Mouse (Mus musculus) lung, embryonic 15.5 days (tissue): ENCODE measurements around the gene Ppargc1a. TPM values are rescaled to one million over a fixed set of nuclear protein-coding genes. Genes with fewer than 3 reads are reported as not detected.
A peak's percentile ranks its signal among the peaks of the same experiment; 100 is the strongest.

ENCODE experiments used
- ATAC-seq: fragments of 200-750 bp; cut with Nextera tagmentation; 2 replicates; pipeline ENCODE4 v1.8.0; 2017; ENCODE audit warnings: moderate number of reproducible peaks, borderline replicate concordance; ENCODE audit not compliant: low FRiP score, low TSS enrichment; ENCODE audit errors: extremely low read depth
- H3K27ac ChIP-seq: fragments of 300-500 bp; sonication (generic); 2 replicates; pipeline ENCODE4 v1.5.1; 2015; ENCODE audit warnings: moderate library complexity, mild to moderate bottlenecking, inconsistent platforms
- H3K27me3 ChIP-seq: fragments of 300-500 bp; sonication (generic); 2 replicates; pipeline ENCODE4 v1.6.1; 2015; ENCODE audit warnings: inconsistent platforms
- H3K36me3 ChIP-seq: fragments of 300-500 bp; sonication (generic); 2 replicates; pipeline ENCODE4 v1.6.1; 2015; ENCODE audit warnings: inconsistent platforms
- H3K4me1 ChIP-seq: fragments of 300-500 bp; sonication (generic); 2 replicates; pipeline ENCODE4 v1.6.1; 2015; ENCODE audit warnings: inconsistent platforms
- H3K4me2 ChIP-seq: fragments of 300-500 bp; sonication (generic); 2 replicates; pipeline ENCODE4 v1.6.1; 2015; ENCODE audit warnings: inconsistent platforms, mild to moderate bottlenecking, moderate library complexity
- H3K4me3 ChIP-seq: fragments of 300-500 bp; sonication (generic); 2 replicates; pipeline ENCODE4 v1.5.1; 2015; ENCODE audit warnings: mild to moderate bottlenecking, inconsistent platforms
- H3K9ac ChIP-seq: fragments of 300-500 bp; sonication (generic); 2 replicates; pipeline ENCODE4 v1.6.1; 2015; ENCODE audit warnings: inconsistent platforms
- H3K9me3 ChIP-seq: fragments of 300-500 bp; sonication (generic); 2 replicates; pipeline ENCODE4 v1.6.1; 2016; ENCODE audit warnings: inconsistent platforms
- WGBS: fragments of 180-500 bp; shearing (Covaris S2); methylation state at CpG from one replicate; pipeline ENCODE4 v1.1.7; 2015; 5-methylcytosine and 5-hydroxymethylcytosine counted together
- polyA plus RNA-seq: library from polyadenylated mRNA; unstranded; fragments of >200 nt; fragmentation: Nextera tagmentation; extraction: Ambion mirVana; gene quantifications from 2 replicates; pipeline ENCODE4 v1.2.1, GENCODE M21; 2015

Ppargc1a gene
- polyA plus RNA-seq, 1 experiment from 2014 or later: 6.5 TPM

GRCm38 (mm10) chr5:51551852-51552482 is 15.6 kb downstream of the Ppargc1a start:
- H3K4me1 ChIP-seq: peaks cover 16% of the 10 kb centered on the region
- H3K4me3 ChIP-seq: peak overlapping the region; percentile 53
- H3K9me3 ChIP-seq: no peaks in the 10 kb centered on the region
- H3K27me3 ChIP-seq: no peaks in the 10 kb centered on the region
- peak overlapping the region; percentile 47 for H3K9ac ChIP-seq
- no peak for ATAC-seq
- no peaks in the 10 kb centered on the region for H3K36me3 ChIP-seq
- peak overlapping the region; percentile 69 for H3K4me2 ChIP-seq
- 4% methylated on average over 12 of the region's 12 CpGs for WGBS
- H3K27ac ChIP-seq: peak overlapping the region; percentile 87

DNA sequence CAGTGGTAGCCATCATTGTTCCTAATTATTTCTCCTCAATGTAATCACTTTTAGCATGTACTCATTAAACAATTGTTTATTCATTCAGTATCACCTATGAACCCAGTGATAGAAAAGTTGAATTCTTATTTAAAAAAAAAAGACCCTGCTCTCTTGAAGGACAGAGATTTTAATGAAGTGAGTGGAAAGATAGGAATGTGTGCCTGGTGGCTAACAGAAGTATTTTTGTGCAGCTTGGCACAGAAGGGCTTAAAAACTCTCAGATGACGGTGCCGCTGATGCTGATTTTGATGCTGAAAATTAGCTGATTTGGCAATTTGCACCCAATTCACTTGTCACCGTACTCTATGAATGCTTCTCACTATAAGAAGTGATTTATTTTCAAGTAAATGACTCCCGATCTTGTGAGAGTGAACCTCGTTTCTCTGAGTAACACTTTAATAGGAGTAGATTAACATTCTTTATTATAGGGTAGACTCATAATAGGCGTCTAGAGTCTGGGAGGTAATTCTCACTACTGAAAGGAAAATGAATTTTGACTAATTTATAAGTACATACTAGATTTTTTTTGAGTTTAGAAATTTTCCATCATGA is 20.0 kb downstream of the Ppargc1a start:
- Histone ChIP-seq H3K4me3 (no peak overlapping the region), H3K27ac (no peak overlapping the region), H3K36me3 (no peaks in the 10 kb centered on the region), H3K9ac (no peak overlapping the region), H3K4me1 (peaks cover 9% of the 10 kb centered on the region; the same call in 1 of the 2 replicates), H3K4me2 (no peak overlapping the region), H3K27me3 (no peaks in the 10 kb centered on the region), H3K9me3 (no peaks in the 10 kb centered on the region)
- 68% methylated on average over 6 of the region's 6 CpGs for WGBS
- no peak for ATAC-seq

GRCm38 (mm10) chr5:51546817-51547216 is 20.7 kb downstream of the Ppargc1a start:
- Histone ChIP-seq H3K36me3 (no peaks in the 10 kb centered on the region), H3K27me3 (no peaks in the 10 kb centered on the region), H3K9ac (no peak overlapping the region), H3K9me3 (no peaks in the 10 kb centered on the region), H3K4me1 (peaks cover 8% of the 10 kb centered on the region; the same call in 1 of the 2 replicates), H3K4me2 (no peak overlapping the region), H3K27ac (no peak overlapping the region), H3K4me3 (no peak overlapping the region)
- 61% methylated on average over 3 of the region's 3 CpGs for WGBS
- no peak for ATAC-seq

- Histone ChIP-seq H3K4me2 (no peak overlapping the region), H3K9ac (no peak overlapping the region), H3K27me3 (no peaks in the 10 kb centered on the region), H3K27ac (no peak overlapping the region), H3K4me1 (peaks cover 4% of the 10 kb centered on the region; the same call in 1 of the 2 replicates), H3K36me3 (no peaks in the 10 kb centered on the region), H3K4me3 (no peak overlapping the region), H3K9me3 (no peaks in the 10 kb centered on the region)
- WGBS: 52% methylated on average over 7 of the region's 7 CpGs
- no peak for ATAC-seq
These were observed 22.1 kb downstream of the Ppargc1a start for GRCm38 (mm10) chr5:51545133-51546049.

- Histone ChIP-seq H3K9me3 (no peaks in the 10 kb centered on the region), H3K27me3 (no peaks in the 10 kb centered on the region), H3K4me3 (no peak overlapping the region), H3K4me1 (peaks cover 4% of the 10 kb centered on the region; the same call in 1 of the 2 replicates), H3K9ac (no peak overlapping the region), H3K36me3 (no peaks in the 10 kb centered on the region), H3K4me2 (no peak overlapping the region), H3K27ac (no peak overlapping the region)
- WGBS: 50% methylated on average over 8 of the region's 8 CpGs
- ATAC-seq: peak; percentile 46; the same call in 1 of the 2 replicates
These were observed 23.3 kb downstream of the Ppargc1a start for GRCm38 (mm10) chr5:51544141-51544735.

- Histone ChIP-seq H3K9me3 (no peaks in the 10 kb centered on the region), H3K36me3 (no peaks in the 10 kb centered on the region), H3K4me3 (no peak overlapping the region), H3K4me2 (no peak overlapping the region), H3K9ac (no peak overlapping the region), H3K4me1 (peaks cover 4% of the 10 kb centered on the region; the same call in 1 of the 2 replicates), H3K27me3 (no peaks in the 10 kb centered on the region), H3K27ac (no peak overlapping the region)
- 77% methylated on average over 3 of the region's 3 CpGs for WGBS
- no peak for ATAC-seq
These were observed 26.0 kb downstream of the Ppargc1a start for GRCm38 (mm10) chr5:51541557-51541956.

GRCm38 (mm10) chr5:51540816-51541215 is 26.7 kb downstream of the Ppargc1a start:
- Histone ChIP-seq H3K27me3 (no peaks in the 10 kb centered on the region), H3K9ac (no peak overlapping the region), H3K27ac (no peak overlapping the region), H3K36me3 (no peaks in the 10 kb centered on the region), H3K4me2 (no peak overlapping the region), H3K9me3 (no peaks in the 10 kb centered on the region), H3K4me1 (peaks cover 4% of the 10 kb centered on the region; the same call in 1 of the 2 replicates), H3K4me3 (no peak overlapping the region)
- ATAC-seq: no peak
- WGBS: 83% methylated on average over 4 of the region's 4 CpGs

GRCm38 (mm10) chr5:51539563-51539962 is 28.0 kb downstream of the Ppargc1a start:
- Histone ChIP-seq H3K36me3 (no peaks in the 10 kb centered on the region), H3K27ac (no peak overlapping the region)

GRCm38 (mm10) chr5:51538319-51538718 is 29.2 kb downstream of the Ppargc1a start:
- Histone ChIP-seq H3K4me1 (no peaks in the 10 kb centered on the region), H3K27ac (no peak overlapping the region), H3K9me3 (no peaks in the 10 kb centered on the region), H3K9ac (no peak overlapping the region), H3K4me3 (no peak overlapping the region), H3K4me2 (no peak overlapping the region), H3K36me3 (no peaks in the 10 kb centered on the region), H3K27me3 (no peaks in the 10 kb centered on the region)
- WGBS: 61% methylated on average over 6 of the region's 6 CpGs
- no peak for ATAC-seq

More at GRCm38 (mm10) chr5:51539563-51539962, 28.0 kb downstream of the Ppargc1a start:
- Histone ChIP-seq H3K9me3 (no peaks in the 10 kb centered on the region), H3K9ac (no peak overlapping the region), H3K4me1 (no peaks in the 10 kb centered on the region), H3K27me3 (no peaks in the 10 kb centered on the region), H3K4me3 (no peak overlapping the region), H3K4me2 (no peak overlapping the region)
- ATAC-seq: no peak

DNA sequence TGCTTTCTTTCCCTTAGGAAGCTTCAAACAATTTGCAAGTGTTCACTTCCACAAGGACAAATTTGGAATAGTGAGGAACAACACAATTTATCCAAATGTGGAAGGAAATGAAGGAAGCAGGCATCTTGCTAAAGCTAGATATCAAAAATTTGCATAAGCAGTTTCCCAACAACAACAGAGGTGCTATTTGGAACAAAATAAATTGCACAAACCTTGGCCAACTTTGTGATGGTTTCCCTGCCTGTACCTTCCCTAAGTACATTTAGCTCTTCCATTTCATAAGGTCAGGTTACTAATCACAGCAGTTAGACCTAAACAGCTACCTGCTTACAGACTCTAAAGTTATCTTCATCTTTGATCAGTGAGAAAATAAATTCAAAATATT is 29.9 kb downstream of the Ppargc1a start:
- Histone ChIP-seq H3K4me2 (no peak overlapping the region), H3K4me1 (no peaks in the 10 kb centered on the region), H3K27me3 (no peaks in the 10 kb centered on the region), H3K27ac (no peak overlapping the region), H3K9me3 (no peaks in the 10 kb centered on the region), H3K9ac (no peak overlapping the region), H3K4me3 (no peak overlapping the region), H3K36me3 (no peaks in the 10 kb centered on the region)
- no peak for ATAC-seq

GRCm38 (mm10) chr5:51537009-51537645 is 30.4 kb downstream of the Ppargc1a start:
- no peak for ATAC-seq
- no peak overlapping the region for H3K9ac ChIP-seq
- no peaks in the 10 kb centered on the region for H3K4me1 ChIP-seq

More at GRCm38 (mm10) chr5:51537009-51537645, 30.4 kb downstream of the Ppargc1a start:
- 39% methylated on average over 7 of the region's 7 CpGs for WGBS
- Histone ChIP-seq H3K4me3 (no peak overlapping the region), H3K36me3 (no peaks in the 10 kb centered on the region), H3K27ac (no peak overlapping the region), H3K4me2 (no peak overlapping the region), H3K9me3 (no peaks in the 10 kb centered on the region), H3K27me3 (no peaks in the 10 kb centered on the region)
